Mouse (Mus musculus) T-helper 2 cell (primary cell): ENCODE results near the gene Cyp2a4.
"Not testable (repeated sequence)": the region's sequence is repeated elsewhere in the genome, so short reads cannot be mapped to it uniquely, and the experiment has no call there.

Experiments
- in situ Hi-C: fragments of 300-600 bp; cut with MboI, MseI; formaldehyde crosslinking; loops from one replicate; pipeline ENCODE4 v1.15.1; 2025; ENCODE audit warnings: high pct_unique_total_duplicates

Gene Cyp2a4

GRCm38 (mm10) chr7:26306926-26307325 is at the start of gene Cyp2a4:
Cyp2a4 (plus strand) TSS chr7:26307169.
- in situ Hi-C loops, result loop anchor here (5.0 kb wide), 1 partner anchor 530 kb away; the partner anchor contains the start of gene Cyp2a5

- in situ Hi-C loops, result loop anchor here (5.0 kb wide), 1 partner anchor 357 kb away; the partner anchor contains the start of gene Vmn1r185
These were observed 46.9 kb upstream of the Cyp2a4 start, which contains the start of gene Vmn1r184 for GRCm38 (mm10) chr7:26260034-26260433. Vmn1r184 (plus strand) TSS chr7:26260334.

- in situ Hi-C loops, result not testable (repeated sequence)
These were observed 3.4 kb upstream of the Cyp2a4 start for GRCm38 (mm10) chr7:26303429-26304166.

- in situ Hi-C loops, result not testable (repeated sequence)
These were observed 4.8 kb downstream of the Cyp2a4 start for GRCm38 (mm10) chr7:26311786-26312185.

GRCm38 (mm10) chr7:26315194-26315593 is 8.2 kb downstream of the Cyp2a4 start:
- in situ Hi-C loops, result loop anchor here (5.0 kb wide), 1 partner anchor 637 kb away; no protein-coding TSS in a partner anchor

- in situ Hi-C loops, result loop anchor here (5.0 kb wide), 1 partner anchor 636 kb away; no protein-coding TSS in a partner anchor
These were observed 8.8 kb downstream of the Cyp2a4 start for GRCm38 (mm10) chr7:26315809-26316208.

- in situ Hi-C loops, result loop anchor here (5.0 kb wide), 1 partner anchor 532 kb away; no protein-coding TSS in a partner anchor
These were observed 13.4 kb downstream of the Cyp2a4 start for GRCm38 (mm10) chr7:26320361-26320760.

GRCm38 (mm10) chr7:26350177-26350576 is 43.2 kb downstream of the Cyp2a4 start:
- in situ Hi-C loops, result not testable (repeated sequence)

- in situ Hi-C loops, result not testable (repeated sequence)
These were observed 45.3 kb downstream of the Cyp2a4 start for GRCm38 (mm10) chr7:26352258-26352657.

- in situ Hi-C loops, result loop anchor here (5.0 kb wide), 1 partner anchor 531 kb away; no protein-coding TSS in a partner anchor
These were observed 49.8 kb downstream of the Cyp2a4 start for GRCm38 (mm10) chr7:26356719-26357118.
